Mouse (Mus musculus): ENCODE data around the gene Rmdn2. TPM values are rescaled to one million over a fixed set of nuclear protein-coding genes. Genes with fewer than 3 reads are reported as not detected.

The Rmdn2 gene
- polyA plus RNA-seq, 1 experiment from 2014 or later: 13.3 TPM

DNA sequence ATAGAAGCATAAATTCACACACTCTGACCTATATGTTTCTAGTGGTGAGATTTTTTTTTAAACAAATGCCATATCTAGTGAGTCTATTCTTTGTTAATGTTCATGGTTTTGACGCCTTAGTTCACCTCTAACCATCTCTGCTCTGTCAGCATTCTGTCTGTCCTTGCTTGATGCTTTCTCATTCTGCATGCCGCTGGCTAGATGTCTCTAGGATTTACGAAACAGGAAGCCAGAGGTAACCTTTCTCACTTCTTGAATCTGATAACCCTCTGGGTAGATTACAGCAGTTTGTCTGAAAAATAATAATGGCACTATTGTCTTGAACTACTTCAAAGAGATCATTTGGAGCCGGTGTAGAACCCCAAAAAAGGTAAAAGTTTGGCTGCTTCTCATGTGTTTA is 5.0 kb downstream of the Rmdn2 start:
- no peak for ATAC-seq (ENCODE audit: insufficient read depth)
- DNase-seq: no peak

GRCm38 (mm10) chr17:79618455-79618854 is 6.8 kb downstream of the Rmdn2 start:
- H3K36me3 ChIP-seq (ENCODE audit: insufficient read depth): no peaks in the 10 kb centered on the region
- H3K27me3 ChIP-seq (ENCODE audit: insufficient read depth, low read length): no peaks in the 10 kb centered on the region
- WGBS: 82% methylated on average over 10 of the region's 10 CpGs
- H3K9ac ChIP-seq: no peak overlapping the region
- H3K27ac ChIP-seq (ENCODE audit: low read depth): no peak overlapping the region
- H3K9me3 ChIP-seq (ENCODE audit: low read depth, low read length): no peaks in the 10 kb centered on the region
- H3K4me2 ChIP-seq: no peak overlapping the region
- no peaks in the 10 kb centered on the region for H3K4me1 ChIP-seq (ENCODE audit: insufficient read depth)
- H3K4me3 ChIP-seq (ENCODE audit: low read depth, low read length): no peak overlapping the region
- no peak for ATAC-seq (ENCODE audit: insufficient read depth)
- TF ChIP-seq CTCF (IDR thresholded peaks at IDR 0.05; ENCODE audit: low read depth): no peak
- no peak for DNase-seq

More for the DNA sequence above, 5.0 kb downstream of the Rmdn2 start:
- H3K27me3 ChIP-seq (ENCODE audit: insufficient read depth, low read length): no peaks in the 10 kb centered on the region
- no peak overlapping the region for H3K4me2 ChIP-seq
- H3K9ac ChIP-seq: no peak overlapping the region
- H3K4me1 ChIP-seq (ENCODE audit: insufficient read depth): no peaks in the 10 kb centered on the region
- H3K36me3 ChIP-seq (ENCODE audit: insufficient read depth): no peaks in the 10 kb centered on the region
- H3K27ac ChIP-seq (ENCODE audit: low read depth): no peak overlapping the region
- 72% methylated on average over 4 of the region's 4 CpGs for WGBS
- H3K9me3 ChIP-seq (ENCODE audit: low read depth, low read length): no peaks in the 10 kb centered on the region
- TF ChIP-seq CTCF (IDR thresholded peaks at IDR 0.05; ENCODE audit: low read depth): no peak
- no peak overlapping the region for H3K4me3 ChIP-seq (ENCODE audit: low read depth, low read length)

- ATAC-seq (ENCODE audit: insufficient read depth) (no peak), DNase-seq (no peak)
- H3K4me2 ChIP-seq: no peak overlapping the region
- WGBS: 85% methylated on average over 5 of the region's 5 CpGs
- no peaks in the 10 kb centered on the region for H3K27me3 ChIP-seq (ENCODE audit: insufficient read depth, low read length)
- no peak overlapping the region for H3K4me3 ChIP-seq (ENCODE audit: low read depth, low read length)
- no peak for TF ChIP-seq CTCF (IDR thresholded peaks at IDR 0.05; ENCODE audit: low read depth)
- no peak overlapping the region for H3K9ac ChIP-seq
- no peaks in the 10 kb centered on the region for H3K9me3 ChIP-seq (ENCODE audit: low read depth, low read length)
- H3K27ac ChIP-seq (ENCODE audit: low read depth): no peak overlapping the region
- H3K36me3 ChIP-seq (ENCODE audit: insufficient read depth): no peaks in the 10 kb centered on the region
- no peaks in the 10 kb centered on the region for H3K4me1 ChIP-seq (ENCODE audit: insufficient read depth)
Observed at GRCm38 (mm10) chr17:79618984-79619383, 7.3 kb downstream of the Rmdn2 start.

DNA sequence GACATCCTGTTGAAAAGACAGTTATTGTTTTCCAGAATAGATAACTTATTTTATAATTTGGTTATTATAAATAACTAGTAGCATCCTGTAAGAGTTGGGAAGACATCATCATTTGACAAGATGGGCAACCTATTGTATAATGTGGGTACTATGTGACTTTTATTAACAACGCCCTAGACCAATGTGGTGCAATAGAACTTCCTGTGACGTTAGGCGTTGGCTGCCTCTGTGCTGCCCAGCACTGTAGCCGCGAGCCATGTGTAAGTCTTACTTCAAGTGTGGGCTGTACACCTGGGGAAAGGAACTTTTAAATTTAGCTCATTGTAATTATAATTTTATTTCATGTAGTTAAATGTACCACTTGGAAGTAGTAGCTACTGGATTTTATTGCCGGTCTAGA is 10.4 kb downstream of the Rmdn2 start:
- Histone ChIP-seq H3K36me3 (ENCODE audit: insufficient read depth) (no peaks in the 10 kb centered on the region), H3K9me3 (ENCODE audit: low read depth, low read length) (no peaks in the 10 kb centered on the region), H3K4me2 (no peak overlapping the region), H3K27me3 (ENCODE audit: insufficient read depth, low read length) (no peaks in the 10 kb centered on the region), H3K9ac (no peak overlapping the region), H3K4me1 (ENCODE audit: insufficient read depth) (no peaks in the 10 kb centered on the region), H3K27ac (ENCODE audit: low read depth) (no peak overlapping the region), H3K4me3 (ENCODE audit: low read depth, low read length) (no peak overlapping the region)
- ATAC-seq (ENCODE audit: insufficient read depth) (no peak), DNase-seq (no peak)
- TF ChIP-seq CTCF (IDR thresholded peaks at IDR 0.05; ENCODE audit: low read depth): no peak
- 92% methylated on average over 6 of the region's 6 CpGs for WGBS

GRCm38 (mm10) chr17:79622574-79622973 is 10.9 kb downstream of the Rmdn2 start:
- no peaks in the 10 kb centered on the region for H3K36me3 ChIP-seq (ENCODE audit: insufficient read depth)
- DNase-seq (no peak), ATAC-seq (ENCODE audit: insufficient read depth) (no peak)
- H3K9ac ChIP-seq: no peak overlapping the region
- H3K4me2 ChIP-seq: no peak overlapping the region
- no peaks in the 10 kb centered on the region for H3K27me3 ChIP-seq (ENCODE audit: insufficient read depth, low read length)
- TF ChIP-seq CTCF (IDR thresholded peaks at IDR 0.05; ENCODE audit: low read depth): no peak
- no peaks in the 10 kb centered on the region for H3K9me3 ChIP-seq (ENCODE audit: low read depth, low read length)
- H3K27ac ChIP-seq (ENCODE audit: low read depth): no peak overlapping the region
- no peaks in the 10 kb centered on the region for H3K4me1 ChIP-seq (ENCODE audit: insufficient read depth)
- 84% methylated on average over 7 of the region's 7 CpGs for WGBS
- no peak overlapping the region for H3K4me3 ChIP-seq (ENCODE audit: low read depth, low read length)

GRCm38 (mm10) chr17:79623841-79624240 is 12.2 kb downstream of the Rmdn2 start:
- no peak for ATAC-seq (ENCODE audit: insufficient read depth)
- no peaks in the 10 kb centered on the region for H3K27me3 ChIP-seq (ENCODE audit: insufficient read depth, low read length)
- DNase-seq: no peak
- H3K4me1 ChIP-seq (ENCODE audit: insufficient read depth): no peaks in the 10 kb centered on the region
- no peak for TF ChIP-seq CTCF (IDR thresholded peaks at IDR 0.05; ENCODE audit: low read depth)
- H3K4me2 ChIP-seq: no peak overlapping the region
- H3K36me3 ChIP-seq (ENCODE audit: insufficient read depth): no peaks in the 10 kb centered on the region
- H3K9ac ChIP-seq: no peak overlapping the region
- no peak overlapping the region for H3K27ac ChIP-seq (ENCODE audit: low read depth)
- no peaks in the 10 kb centered on the region for H3K9me3 ChIP-seq (ENCODE audit: low read depth, low read length)
- H3K4me3 ChIP-seq (ENCODE audit: low read depth, low read length): no peak overlapping the region
- 56% methylated on average over 3 of the region's 3 CpGs for WGBS

- H3K27me3 ChIP-seq (ENCODE audit: insufficient read depth, low read length): no peaks in the 10 kb centered on the region
- H3K27ac ChIP-seq (ENCODE audit: low read depth): no peak overlapping the region
- no peak for TF ChIP-seq CTCF (IDR thresholded peaks at IDR 0.05; ENCODE audit: low read depth)
- H3K4me1 ChIP-seq (ENCODE audit: insufficient read depth): no peaks in the 10 kb centered on the region
- H3K4me2 ChIP-seq: no peak overlapping the region
- DNase-seq: no peak
- no peak for ATAC-seq (ENCODE audit: insufficient read depth)
- 72% methylated on average over 12 of the region's 12 CpGs for WGBS
- H3K9ac ChIP-seq: no peak overlapping the region
- no peak overlapping the region for H3K4me3 ChIP-seq (ENCODE audit: low read depth, low read length)
- no peaks in the 10 kb centered on the region for H3K9me3 ChIP-seq (ENCODE audit: low read depth, low read length)
- no peaks in the 10 kb centered on the region for H3K36me3 ChIP-seq (ENCODE audit: insufficient read depth)
Observed at GRCm38 (mm10) chr17:79626241-79626816, 14.7 kb downstream of the Rmdn2 start.

DNA sequence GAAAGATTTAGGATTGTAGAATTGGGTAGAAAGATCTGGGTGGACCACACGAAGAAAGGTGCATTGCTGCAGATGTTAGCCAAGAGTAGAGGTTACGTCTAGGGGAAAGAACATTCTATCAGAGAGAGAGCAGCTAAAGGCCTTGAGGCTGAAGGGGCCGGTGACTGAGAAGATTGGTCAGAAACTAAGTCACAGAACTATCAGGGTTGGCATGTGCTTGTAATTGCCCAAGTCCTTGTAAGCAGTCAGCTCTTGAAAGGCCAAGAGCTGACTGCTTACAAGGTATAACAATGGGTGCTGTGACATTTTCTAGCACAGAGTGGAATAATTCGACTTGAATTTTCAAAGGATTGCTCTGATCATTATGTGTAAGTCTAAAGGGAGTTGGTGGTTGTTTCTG is 38.2 kb downstream of the Rmdn2 start:
- no peak for TF ChIP-seq CTCF (IDR thresholded peaks at IDR 0.05; ENCODE audit: low read depth)
- H3K4me1 ChIP-seq (ENCODE audit: insufficient read depth): no peaks in the 10 kb centered on the region
- no peaks in the 10 kb centered on the region for H3K9me3 ChIP-seq (ENCODE audit: low read depth, low read length)
- no peak overlapping the region for H3K9ac ChIP-seq
- DNase-seq: no peak
- 87% methylated on average over 4 of the region's 4 CpGs for WGBS
- H3K27ac ChIP-seq (ENCODE audit: low read depth): no peak overlapping the region
- no peak overlapping the region for H3K4me2 ChIP-seq
- H3K27me3 ChIP-seq (ENCODE audit: insufficient read depth, low read length): no peaks in the 10 kb centered on the region
- no peak overlapping the region for H3K4me3 ChIP-seq (ENCODE audit: low read depth, low read length)
- no peaks in the 10 kb centered on the region for H3K36me3 ChIP-seq (ENCODE audit: insufficient read depth)
- no peak for ATAC-seq (ENCODE audit: insufficient read depth)
